Mouse (Mus musculus) kidney, embryonic 15.5 days (tissue): ENCODE data around the gene C2cd4d. TPM values are rescaled to one million over a fixed set of nuclear protein-coding genes. Genes with fewer than 3 reads are reported as not detected.

ENCODE experiments used
- polyA plus RNA-seq: library from polyadenylated mRNA; unstranded; fragments of >200 nt; fragmentation: Nextera tagmentation; extraction: Ambion mirVana; gene quantifications from 2 replicates; pipeline ENCODE4 v1.2.1, GENCODE M21; 2015

Gene C2cd4d
- polyA plus RNA-seq, 1 experiment from 2014 or later, result 0.40 TPM

Other genes with a start within 250 kb of the C2cd4d start
- gene Gm10696, start 184.2 kb upstream of the C2cd4d start, polyA plus RNA-seq, result not detected in 2 replicates
- gene Gm5286, start 165.7 kb upstream of the C2cd4d start, polyA plus RNA-seq, result not detected in 2 replicates
- gene Gm4778, start 98.4 kb upstream of the C2cd4d start, polyA plus RNA-seq, result not detected in 2 replicates
- 11.9 and 12.2 TPM in 2 replicates for gene Them4, start 52.3 kb upstream of the C2cd4d start, polyA plus RNA-seq
- 1.3 TPM in 1 of 2 replicates, not detected in the other for gene Them5, start 20.3 kb upstream of the C2cd4d start, polyA plus RNA-seq
- 8.6 and 9.6 TPM in 2 replicates for gene Rorc, start 10.4 kb downstream of the C2cd4d start, polyA plus RNA-seq
- gene Lingo4, start 36.1 kb downstream of the C2cd4d start, polyA plus RNA-seq, result 0.17 and 0.32 TPM in 2 replicates
- 12.0 and 15.5 TPM in 2 replicates for gene Tdrkh, start 50.8 kb downstream of the C2cd4d start, polyA plus RNA-seq
- 68.4 and 70.4 TPM in 2 replicates for gene Mrpl9, start 80.9 kb downstream of the C2cd4d start, polyA plus RNA-seq
- 0.45 and 0.84 TPM in 2 replicates for gene Oaz3, start 81.5 kb downstream of the C2cd4d start, polyA plus RNA-seq
- 2.5 and 5.5 TPM in 2 replicates for gene Celf3, start 115.9 kb downstream of the C2cd4d start, polyA plus RNA-seq
- 1.2 and 2.3 TPM in 2 replicates for gene Riiad1, start 117.9 kb downstream of the C2cd4d start, polyA plus RNA-seq
- gene Snx27, start 220.3 kb downstream of the C2cd4d start, polyA plus RNA-seq, result 47.2 and 50.9 TPM in 2 replicates